Mouse (Mus musculus) cerebellum, adult 2 months (tissue): ENCODE measurements at regions not wholly inside any gene's neighbourhood (a gene's known extent, or its start where the extent isn't known, plus 50 kb on each side); places are given as distances from the start of the nearest gene placed in this dataset.

Experiments used
- DNase-seq, 2 experiments: peaks; one replicate each; pipeline ENCODE4 v3.0.0; 2021
- H3K27ac ChIP-seq: fragments of 200-500 bp; 2 replicates; pipeline ENCODE4 v1.5.1; 2012; ENCODE audit warnings: low read length, control low read depth, inconsistent platforms; ENCODE audit not compliant: insufficient read depth
- H3K27me3 ChIP-seq: fragments of 200-500 bp; 2 replicates; pipeline ENCODE4 v1.6.1; 2012; ENCODE audit warnings: inconsistent platforms, mild to moderate bottlenecking, low read length, moderate library complexity; ENCODE audit not compliant: control insufficient read depth, insufficient read depth
- H3K4me1 ChIP-seq: fragments of 200-500 bp; 2 replicates; pipeline ENCODE4 v1.6.1; 2011; ENCODE audit warnings: low read length; ENCODE audit not compliant: control insufficient read depth, insufficient read depth
- H3K4me3 ChIP-seq: fragments of 200-500 bp; replicated peaks from 2 replicates; pipeline ENCODE3; 2011; ENCODE audit warnings: mild to moderate bottlenecking, low read depth, low read length, control low read depth; ENCODE audit not compliant: insufficient read depth
- CTCF ChIP-seq: fragments of 200-500 bp; IDR thresholded peaks from 2 replicates; pipeline ENCODE4 v1.5.1; 2011; ENCODE audit warnings: low read depth, mild to moderate bottlenecking, control low read depth, low read length, moderate library complexity, borderline replicate concordance; ENCODE audit not compliant: insufficient read depth
- POLR2A ChIP-seq: fragments of 200-500 bp; IDR thresholded peaks from 2 replicates; pipeline ENCODE4 v1.6.1; 2011; ENCODE audit warnings: low read length, control low read depth, borderline replicate concordance; ENCODE audit not compliant: insufficient read depth
- WGBS: fragments of 180-500 bp; shearing (Covaris S2); methylation state at CpG from one replicate; pipeline ENCODE4 v1.1.7; 2018; 5-methylcytosine and 5-hydroxymethylcytosine counted together

- Histone ChIP-seq H3K27ac (no peak overlapping the region), H3K4me1 (no peaks in the 10 kb centered on the region), H3K4me3 (no peak overlapping the region), H3K27me3 (no peaks in the 10 kb centered on the region)
- TF ChIP-seq POLR2A (no peak), CTCF (no peak)
- no peak for DNase-seq
- WGBS = 80% methylated on average over 4 of the region's 4 CpGs
These were observed 260.5 kb downstream of the Nuf2 start for GRCm38 (mm10) chr1:169270750-169271149.

DNA sequence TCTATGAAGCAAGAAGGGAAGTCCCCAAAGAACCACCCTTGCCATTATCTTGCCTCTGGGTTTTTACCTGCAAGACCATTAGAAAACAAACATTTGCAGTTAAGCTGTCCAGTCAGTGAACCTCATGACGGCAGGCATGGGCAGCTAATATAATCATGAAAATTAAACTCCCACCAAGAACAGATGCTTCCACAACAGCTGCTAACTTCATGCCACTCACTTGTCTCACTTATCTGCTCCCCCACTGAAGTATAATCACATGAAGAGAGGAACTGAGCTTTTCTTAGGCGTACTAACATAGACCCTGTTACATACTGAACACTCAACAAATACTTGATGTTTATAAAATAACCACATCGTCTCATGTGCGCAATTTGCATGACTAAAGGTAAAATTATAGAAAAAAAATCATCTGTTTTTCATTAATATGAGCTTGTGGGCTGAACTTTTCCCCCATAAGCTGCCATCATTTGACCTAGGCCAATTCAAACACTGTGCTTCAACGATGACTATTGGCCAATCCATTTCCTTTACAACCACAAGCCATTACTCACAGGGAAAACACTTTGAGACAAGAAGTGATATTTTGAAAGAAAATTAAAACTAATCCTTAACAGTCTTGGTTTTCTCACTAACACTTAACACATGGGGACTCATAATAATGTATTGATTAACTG lies 267.1 kb downstream of the Nuf2 start:
- no peak for DNase-seq
- TF ChIP-seq POLR2A (no peak), CTCF (no peak)
- Histone ChIP-seq H3K27ac (no peak overlapping the region), H3K4me1 (no peaks in the 10 kb centered on the region), H3K27me3 (no peaks in the 10 kb centered on the region), H3K4me3 (no peak overlapping the region)
- WGBS = 79% methylated on average over 5 of the region's 5 CpGs

- no peak for TF ChIP-seq CTCF
- no peak for TF ChIP-seq POLR2A
- H3K4me1 ChIP-seq = no peaks in the 10 kb centered on the region
- H3K27me3 ChIP-seq = no peaks in the 10 kb centered on the region
- no peak overlapping the region for H3K27ac ChIP-seq
- 56% methylated on average over 7 of the region's 7 CpGs for WGBS
- peak in 1 of 2 experiments; percentile 4 for DNase-seq
- H3K4me3 ChIP-seq = no peak overlapping the region
These were observed 276.9 kb downstream of the Nuf2 start for GRCm38 (mm10) chr1:169254250-169254937.

GRCm38 (mm10) chr1:169252189-169252588 lies 279.1 kb downstream of the Nuf2 start:
- Histone ChIP-seq H3K27me3 (no peaks in the 10 kb centered on the region), H3K4me1 (no peaks in the 10 kb centered on the region), H3K27ac (no peak overlapping the region), H3K4me3 (no peak overlapping the region)
- WGBS = 54% methylated on average over 2 of the region's 2 CpGs
- no peak for TF ChIP-seq CTCF
- no peak for TF ChIP-seq POLR2A
- no peak for DNase-seq

DNA sequence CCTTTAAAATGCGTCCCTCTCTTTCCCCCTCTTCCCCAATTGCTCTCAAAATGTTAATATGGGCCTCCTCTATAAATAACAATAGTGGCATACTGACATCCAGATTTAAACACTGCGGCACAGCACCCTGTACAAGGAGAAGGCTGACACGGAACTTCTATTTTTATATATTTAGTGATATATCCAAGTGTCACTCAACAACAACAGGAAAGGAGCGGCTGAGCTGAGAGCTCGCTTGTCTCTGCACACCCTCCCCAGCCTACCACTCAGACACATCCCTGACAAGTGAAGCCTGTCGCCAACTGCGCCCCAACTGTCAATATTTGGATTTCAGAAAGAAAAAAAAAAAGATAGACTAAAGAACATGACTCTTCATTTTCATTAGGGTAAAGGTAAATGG lies 282.2 kb downstream of the Nuf2 start:
- no peak for TF ChIP-seq CTCF
- TF ChIP-seq POLR2A = no peak
- 95% methylated on average over 7 of the region's 7 CpGs for WGBS
- Histone ChIP-seq H3K4me3 (no peak overlapping the region), H3K4me1 (no peaks in the 10 kb centered on the region), H3K27ac (no peak overlapping the region), H3K27me3 (no peaks in the 10 kb centered on the region)
- DNase-seq = no peak

- Histone ChIP-seq H3K4me3 (no peak overlapping the region), H3K27ac (no peak overlapping the region), H3K4me1 (no peaks in the 10 kb centered on the region), H3K27me3 (no peaks in the 10 kb centered on the region)
- TF ChIP-seq CTCF = no peak
- TF ChIP-seq POLR2A = no peak
- peak in 1 of 2 experiments; percentile 8 for DNase-seq
- 10% methylated on average over 2 of the region's 2 CpGs for WGBS
These were observed 290.9 kb downstream of the Nuf2 start for GRCm38 (mm10) chr1:169240377-169240776.

- TF ChIP-seq POLR2A (no peak), CTCF (no peak)
- H3K27me3 ChIP-seq = no peaks in the 10 kb centered on the region
- no peak overlapping the region for H3K4me3 ChIP-seq
- no peaks in the 10 kb centered on the region for H3K4me1 ChIP-seq
- no peak overlapping the region for H3K27ac ChIP-seq
- WGBS = 47% methylated on average over 16 of the region's 16 CpGs
- no peak for DNase-seq
These were observed 292.6 kb downstream of the Nuf2 start for GRCm38 (mm10) chr1:169238671-169239090.

- TF ChIP-seq CTCF = no peak
- H3K4me1 ChIP-seq = no peaks in the 10 kb centered on the region
- H3K27ac ChIP-seq = no peak overlapping the region
- 20% methylated on average over 2 of the region's 2 CpGs for WGBS
- DNase-seq = no peak
- H3K4me3 ChIP-seq = no peak overlapping the region
- H3K27me3 ChIP-seq = no peaks in the 10 kb centered on the region
These were observed 296.0 kb downstream of the Nuf2 start for GRCm38 (mm10) chr1:169235276-169235681.

GRCm38 (mm10) chr1:169233368-169233767 lies 297.9 kb downstream of the Nuf2 start:
- Histone ChIP-seq H3K4me1 (no peaks in the 10 kb centered on the region), H3K4me3 (no peak overlapping the region), H3K27ac (no peak overlapping the region), H3K27me3 (no peaks in the 10 kb centered on the region)
- no peak for DNase-seq
- TF ChIP-seq POLR2A (no peak), CTCF (no peak)
- 67% methylated on average over 3 of the region's 3 CpGs for WGBS
